Mouse (Mus musculus) CH12.LX (cell line): ENCODE data around the gene Bcas2. TPM values are rescaled to one million over a fixed set of nuclear protein-coding genes. Genes with fewer than 3 reads are reported as not detected.
"Not testable (repeated sequence)": the region's sequence is repeated elsewhere in the genome, so short reads cannot be mapped to it uniquely, and the experiment has no call there.

Source experiments
- DNase-seq: peaks from one replicate; pipeline ENCODE4 v3.0.0-alpha.2; 2013; ENCODE audit errors: extremely low read depth
- H3K27ac ChIP-seq: 2 replicates; pipeline ENCODE4 v1.5.1; 2012; ENCODE audit warnings: low read depth, mild to moderate bottlenecking, control low read depth, moderate library complexity; ENCODE audit not compliant: insufficient read depth
- H3K27me3 ChIP-seq: replicated peaks from 2 replicates; pipeline ENCODE3; 2012; ENCODE audit warnings: inconsistent platforms
- H3K36me3 ChIP-seq, 2 experiments: replicated peaks in 1 of 2; 2 replicates each; pipeline versions ENCODE3 to v1.6.1; 2012; ENCODE audit warnings: inconsistent platforms in 1 of 2, low read length in 1 of 2, mild to moderate bottlenecking in 1 of 2, mixed read lengths in 1 of 2, moderate library complexity in 1 of 2; ENCODE audit not compliant: control insufficient read depth in 1 of 2, insufficient read depth in 1 of 2
- H3K4me1 ChIP-seq, 2 experiments: 2 replicates each; pipeline ENCODE4 v1.6.1; 2012; ENCODE audit warnings: inconsistent platforms in 1 of 2, moderate library complexity in 1 of 2; ENCODE audit not compliant: insufficient read depth in 2 of 2, control insufficient read depth in 1 of 2
- H3K4me2 ChIP-seq: 2 replicates; pipeline ENCODE4 v1.6.1; 2012; ENCODE audit warnings: low read depth, mild to moderate bottlenecking, control low read depth; ENCODE audit not compliant: poor library complexity, insufficient read depth, severe bottlenecking
- H3K4me3 ChIP-seq, 3 experiments: fragments of 150-350 bp in 1 of 3; sonication (generic) in 1 of 3; replicated peaks in 1 of 3; 2 replicates each; pipeline versions ENCODE3 to v1.5.1; 2011 to 2012; ENCODE audit warnings: low read depth in 2 of 3, low read length in 2 of 3, mild to moderate bottlenecking in 2 of 3, moderate library complexity in 2 of 3, control low read depth in 1 of 3, improper control_type of control experiment in 1 of 3, inconsistent platforms in 1 of 3, mixed read lengths in 1 of 3; ENCODE audit not compliant: poor library complexity in 1 of 3
- H3K79me2 ChIP-seq: replicated peaks from 2 replicates; pipeline ENCODE4 v1.6.1; 2012; ENCODE audit warnings: mild to moderate bottlenecking, moderate library complexity; ENCODE audit not compliant: control insufficient read depth, poor library complexity, insufficient read depth, severe bottlenecking; ENCODE audit errors: extremely low read depth
- H3K9ac ChIP-seq: 2 replicates; pipeline ENCODE4 v1.6.1; 2012; ENCODE audit warnings: low read depth, mild to moderate bottlenecking, control low read depth, moderate library complexity; ENCODE audit not compliant: insufficient read depth
- H3K9me3 ChIP-seq: replicated peaks from 2 replicates; pipeline ENCODE3; 2012; ENCODE audit warnings: low read length, inconsistent platforms, mixed read lengths
- BHLHE40 ChIP-seq: IDR thresholded peaks from 2 replicates; pipeline ENCODE4 v1.6.1; 2011; ENCODE audit warnings: mild to moderate bottlenecking, low read depth, low read length, improper control_type of control experiment
- CHD1 ChIP-seq: IDR thresholded peaks from 2 replicates; pipeline ENCODE4 v1.6.1; 2012; ENCODE audit warnings: low read depth, low read length, improper control_type of control experiment, inconsistent platforms
- CHD2 ChIP-seq: IDR thresholded peaks from 2 replicates; pipeline ENCODE4 v1.6.1; 2011; ENCODE audit warnings: low read length, improper control_type of control experiment
- ELF1 ChIP-seq: IDR thresholded peaks from 2 replicates; pipeline ENCODE4 v1.6.1; 2014; ENCODE audit warnings: low read depth, mild to moderate bottlenecking, inconsistent platforms, low read length, improper control_type of control experiment
- EP300 ChIP-seq: IDR thresholded peaks from 2 replicates; pipeline ENCODE4 v1.6.1; 2011; ENCODE audit warnings: low read length, improper control_type of control experiment
- ETS1 ChIP-seq: conservative IDR thresholded peaks from 2 replicates; pipeline ENCODE4 v1.6.1; 2012; ENCODE audit warnings: low read depth, mild to moderate bottlenecking, inconsistent platforms, low read length, improper control_type of control experiment, moderate library complexity
- GABPA ChIP-seq: IDR thresholded peaks from 2 replicates; pipeline ENCODE4 v1.6.1; 2012; ENCODE audit warnings: low read depth, low read length, improper control_type of control experiment, inconsistent platforms; ENCODE audit not compliant: insufficient replicate concordance
- HCFC1 ChIP-seq: IDR thresholded peaks from 2 replicates; pipeline ENCODE4 v1.6.1; 2012; ENCODE audit warnings: low read depth, mild to moderate bottlenecking, inconsistent platforms, low read length, improper control_type of control experiment
- JUN ChIP-seq: IDR thresholded peaks from 2 replicates; pipeline ENCODE4 v1.6.1; 2011; ENCODE audit warnings: low read depth, mild to moderate bottlenecking, low read length, improper control_type of control experiment, moderate library complexity; ENCODE audit not compliant: insufficient read depth
- JUND ChIP-seq: conservative IDR thresholded peaks from 2 replicates; pipeline ENCODE4 v1.6.1; 2011; ENCODE audit warnings: low read depth, low read length, improper control_type of control experiment
- MAX ChIP-seq: IDR thresholded peaks from 2 replicates; pipeline ENCODE4 v1.6.1; 2011; ENCODE audit warnings: low read length, improper control_type of control experiment
- MXI1 ChIP-seq: IDR thresholded peaks from 2 replicates; pipeline ENCODE4 v1.6.1; 2011; ENCODE audit warnings: mild to moderate bottlenecking, low read depth, low read length, improper control_type of control experiment
- MYC ChIP-seq: IDR thresholded peaks from 2 replicates; pipeline ENCODE4 v1.6.1; 2011; ENCODE audit warnings: low read depth, mild to moderate bottlenecking, improper control_type of control experiment, low read length
- NELFE ChIP-seq: IDR thresholded peaks from 2 replicates; pipeline ENCODE4 v1.6.1; 2011; ENCODE audit warnings: low read depth, low read length, improper control_type of control experiment
- NRF1 ChIP-seq: IDR thresholded peaks from 2 replicates; pipeline ENCODE4 v1.6.1; 2014; ENCODE audit warnings: low read depth, mild to moderate bottlenecking, inconsistent platforms, low read length, improper control_type of control experiment, moderate library complexity
- POLR2A ChIP-seq: IDR thresholded peaks from 2 replicates; pipeline ENCODE4 v1.6.1; 2011; ENCODE audit warnings: low read depth, mild to moderate bottlenecking, improper control_type of control experiment, low read length
- RAD21 ChIP-seq: IDR thresholded peaks from 2 replicates; pipeline ENCODE4 v1.6.1; 2011; ENCODE audit warnings: low read depth, mild to moderate bottlenecking, low read length, improper control_type of control experiment, moderate library complexity
- RCOR1 ChIP-seq: conservative IDR thresholded peaks from 2 replicates; pipeline ENCODE4 v1.6.1; 2012; ENCODE audit warnings: low read depth, mild to moderate bottlenecking, inconsistent platforms, low read length, improper control_type of control experiment
- SMC3 ChIP-seq: IDR thresholded peaks from 2 replicates; pipeline ENCODE4 v1.6.1; 2011; ENCODE audit warnings: low read depth, low read length, improper control_type of control experiment
- TBP ChIP-seq: conservative IDR thresholded peaks from 2 replicates; pipeline ENCODE4 v1.6.1; 2011; ENCODE audit warnings: low read depth, low read length, improper control_type of control experiment
- UBTF ChIP-seq: IDR thresholded peaks from 2 replicates; pipeline ENCODE4 v1.6.1; 2012; ENCODE audit warnings: low read depth, mild to moderate bottlenecking, inconsistent platforms, low read length, improper control_type of control experiment, moderate library complexity
- USF1 ChIP-seq: IDR thresholded peaks from 2 replicates; pipeline ENCODE4 v1.6.1; 2014; ENCODE audit warnings: low read depth, mild to moderate bottlenecking, inconsistent platforms, low read length, improper control_type of control experiment
- USF2 ChIP-seq: conservative IDR thresholded peaks from 2 replicates; pipeline ENCODE4 v1.6.1; 2011; ENCODE audit warnings: low read depth, low read length, improper control_type of control experiment
- ZC3H11A ChIP-seq: IDR thresholded peaks from 2 replicates; pipeline ENCODE4 v1.6.1; 2012; ENCODE audit warnings: low read depth, mild to moderate bottlenecking, inconsistent platforms, low read length, improper control_type of control experiment
- ZMIZ1 ChIP-seq: IDR thresholded peaks from 2 replicates; pipeline ENCODE4 v1.6.1; 2012; ENCODE audit warnings: low read depth, mild to moderate bottlenecking, inconsistent platforms, low read length, improper control_type of control experiment
- ZNF384 ChIP-seq: IDR thresholded peaks from 2 replicates; pipeline ENCODE4 v1.6.1; 2012; ENCODE audit warnings: low read depth, low read length, improper control_type of control experiment, inconsistent platforms
- dilution Hi-C: fragments of 300-500 bp; cut with MboI; formaldehyde crosslinking; loops from 2 replicates; pipeline ENCODE4 v1.14.3; 2020; ENCODE audit warnings: low sequenced_read_pairs; ENCODE audit not compliant: extremely low pct_unique_long_range_greater_than_20kb, extremely low pct_ligation_motif_present
- in situ Hi-C: fragments of 300-500 bp; cut with MboI; formaldehyde crosslinking; loops from 3 replicates; pipeline ENCODE4 v1.14.3; 2019; ENCODE audit warnings: low sequenced_read_pairs, low pct_ligation_motif_present, low pct_unique_long_range_greater_than_20kb, mixed read lengths
- polyA plus RNA-seq: library from polyadenylated mRNA; unstranded; fragments of >175 nt; gene quantifications from 2 replicates; pipeline ENCODE4 v1.2.1, GENCODE M21; 2012; ENCODE audit warnings: low read depth; ENCODE audit not compliant: insufficient read length
- total RNA-seq, 2 experiments: library from RNA; depleted of rRNA; stranded (reverse); fragments of 300-350 nt in 1 of 2; fragments of >200 nt in 1 of 2; gene quantifications; 2 replicates each; pipeline ENCODE4 v1.2.3; 2012 to 2014

The Bcas2 gene
- total and polyA plus RNA-seq, 3 experiments = 65.3 to 126 (median 111) TPM

DNA sequence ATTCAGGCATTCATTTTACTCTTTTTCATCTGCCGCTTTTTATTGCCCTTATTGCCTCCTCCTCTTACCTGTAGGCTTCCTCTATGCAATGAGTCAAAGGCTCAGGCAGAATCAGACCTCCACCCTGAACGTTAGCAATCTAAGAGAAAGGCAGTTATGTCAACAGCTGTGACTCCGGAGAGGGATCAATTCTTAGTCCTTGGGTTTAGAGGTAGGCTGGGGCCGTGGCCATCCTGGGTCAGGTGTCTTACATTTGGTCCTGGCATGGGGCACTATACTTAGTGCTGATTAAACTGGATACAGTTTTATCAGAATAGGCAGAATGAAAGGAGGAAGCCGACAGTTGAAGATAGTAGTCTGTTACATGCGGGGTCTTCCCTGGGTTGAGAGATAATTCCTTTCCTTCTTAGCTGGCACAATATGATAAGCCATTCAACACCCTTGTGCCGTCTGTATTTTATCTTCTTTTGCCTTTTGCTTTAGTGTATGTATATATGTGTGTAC lies 24.9 kb downstream of the Bcas2 start:
- H3K4me2 ChIP-seq = no peak overlapping the region
- no peak for DNase-seq

GRCm38 (mm10) chr3:103199386-103199785 lies 27.9 kb downstream of the Bcas2 start:
- no peak overlapping the region for H3K9ac ChIP-seq
- no peaks in the 10 kb centered on the region; a peak in 1 of 4 replicates for H3K4me1 ChIP-seq
- no peak for DNase-seq
- in situ Hi-C loops = no loop called here
- H3K9me3 ChIP-seq = no peaks in the 10 kb centered on the region
- dilution Hi-C loops = no loop called here
- TF ChIP-seq ZNF384 (no peak), POLR2A (no peak), RAD21 (no peak), EP300 (no peak), UBTF (no peak), HCFC1 (no peak), GABPA (no peak), CHD1 (no peak), USF1 (no peak), ELF1 (no peak), SMC3 (no peak), NELFE (no peak), USF2 (no peak), MXI1 (no peak), JUN (no peak), MYC (no peak), BHLHE40 (no peak), ETS1 (no peak), ZMIZ1 (no peak), TBP (no peak)
- H3K27me3 ChIP-seq = no peaks in the 10 kb centered on the region
- H3K36me3 ChIP-seq = no peaks in the 10 kb centered on the region
- H3K4me2 ChIP-seq = no peak overlapping the region
- no peaks in the 10 kb centered on the region for H3K79me2 ChIP-seq
- no peak overlapping the region for H3K27ac ChIP-seq
- H3K4me3 ChIP-seq = no peak overlapping the region

More for the DNA sequence above, 24.9 kb downstream of the Bcas2 start:
- Histone ChIP-seq H3K27me3 (no peaks in the 10 kb centered on the region), H3K27ac (no peak overlapping the region), H3K9me3 (peaks cover 17% of the 10 kb centered on the region), H3K79me2 (no peaks in the 10 kb centered on the region), H3K4me3 (no peak overlapping the region), H3K9ac (no peak overlapping the region), H3K4me1 (no peaks in the 10 kb centered on the region), H3K36me3 (no peaks in the 10 kb centered on the region)
- dilution Hi-C loops (no loop called here), in situ Hi-C loops (no loop called here)
- TF ChIP-seq USF1 = no peak
- TF ChIP-seq GABPA = no peak
- no peak for TF ChIP-seq CHD2
- no peak for TF ChIP-seq TBP
- no peak for TF ChIP-seq JUN
- no peak for TF ChIP-seq RCOR1
- TF ChIP-seq NRF1 = no peak
- TF ChIP-seq MAX = no peak
- TF ChIP-seq ETS1 = no peak
- no peak for TF ChIP-seq ELF1
- no peak for TF ChIP-seq JUND
- no peak for TF ChIP-seq ZC3H11A

- H3K4me1 ChIP-seq, H3K4me2 ChIP-seq, H3K4me3 ChIP-seq, H3K27ac ChIP-seq, H3K9ac ChIP-seq, H3K79me2 ChIP-seq, H3K36me3 ChIP-seq, H3K9me3 ChIP-seq, DNase-seq, dilution Hi-C loops, H3K27me3 ChIP-seq: not testable (repeated sequence)
- in situ Hi-C loops = loop anchor here (25.0 kb wide), 1 partner anchor 161 kb away; no protein-coding TSS in a partner anchor
Measured at GRCm38 (mm10) chr3:103201105-103201504, 29.6 kb downstream of the Bcas2 start.
